Mouse (Mus musculus): ENCODE measurements around the gene Aff1. TPM values are rescaled to one million over a fixed set of nuclear protein-coding genes. Genes with fewer than 3 reads are reported as not detected.

Gene Aff1
- polyA plus RNA-seq, 2 experiments: 7.0 to 17.1 TPM

DNA sequence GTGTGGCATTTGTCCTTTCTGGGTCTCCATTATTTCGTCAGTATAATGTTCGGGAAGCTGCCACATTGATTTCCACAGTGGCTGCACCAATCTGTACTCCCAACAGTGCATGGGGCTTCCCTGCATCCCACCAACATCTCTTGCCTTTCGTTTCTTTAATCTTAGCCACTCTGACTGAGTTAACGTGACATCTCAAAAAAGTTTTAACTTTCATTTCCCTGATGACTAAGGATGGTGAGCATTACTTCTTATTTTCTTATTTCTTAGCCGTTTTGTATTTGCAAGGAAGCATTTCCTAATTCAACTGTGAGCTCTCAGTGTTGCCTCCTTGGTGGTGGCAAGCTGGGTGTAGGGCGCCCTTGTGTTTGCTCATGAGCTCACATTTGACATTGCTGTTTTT, 22.8 kb downstream of the Aff1 start:
- 68% methylated on average over 6 of the region's 6 CpGs for WGBS (ENCODE audit: insufficient replicate concordance)
- TF ChIP-seq EP300 (IDR thresholded peaks at IDR 0.05; ENCODE audit: low read depth) (no peak), CTCF (IDR thresholded peaks at IDR 0.05; ENCODE audit: low read depth) (no peak)

DNA sequence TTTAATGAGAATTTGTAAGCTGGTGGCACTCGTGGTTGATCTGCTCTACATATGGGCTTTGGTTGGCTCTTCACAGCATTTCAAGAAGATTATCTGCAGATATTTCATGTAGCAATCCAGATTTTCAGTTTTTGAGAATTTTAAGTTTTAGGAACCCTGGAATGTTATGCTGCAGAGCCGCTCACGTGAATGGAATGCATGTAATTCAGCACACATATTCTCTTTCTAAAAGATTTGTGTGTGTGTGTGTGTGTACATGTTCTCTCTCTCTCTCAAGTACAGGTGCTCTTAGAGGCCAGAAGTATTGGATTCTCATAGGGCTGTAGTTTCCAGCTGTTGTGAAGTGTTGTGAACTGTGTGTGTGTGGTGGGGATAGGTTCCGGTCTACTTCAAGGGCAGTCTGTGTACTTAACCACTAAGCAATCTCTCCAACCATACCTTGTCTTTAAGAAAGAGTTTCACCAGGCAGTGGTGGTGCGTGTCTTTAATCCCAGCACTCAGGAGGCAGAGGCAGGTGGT, 24.7 kb downstream of the Aff1 start:
- Histone ChIP-seq H3K27me3 (ENCODE audit: control insufficient read depth, insufficient read depth, low read length) (no peaks in the 10 kb centered on the region; the same call in 1 of the 2 replicates), H3K4me2 (ENCODE audit: low read depth) (no peak overlapping the region), H3K4me3 (ENCODE audit: insufficient read depth in 1 of 2, low read depth in 2 of 2, low read length in 2 of 2) (no peak overlapping the region), H3K36me3 (replicated peaks; ENCODE audit: control insufficient read depth, insufficient read depth, low read depth) (no peaks in the 10 kb centered on the region), H3K27ac (no peak overlapping the region), H3K4me1 (replicated peaks; ENCODE audit: control insufficient read depth in 2 of 2, insufficient read depth in 2 of 2, low read length in 1 of 2) (peaks cover 0 to 7% of the 10 kb centered on the region in 2 experiments; a peak in 1 of 4 replicates), H3K9ac (replicated peaks) (no peak overlapping the region), H3K9me3 (ENCODE audit: control insufficient read depth, low read length) (no peaks in the 10 kb centered on the region)
- TF ChIP-seq EP300 (IDR thresholded peaks at IDR 0.05; ENCODE audit: low read depth) (no peak), CTCF (IDR thresholded peaks at IDR 0.05; ENCODE audit: low read depth) (no peak)
- WGBS (ENCODE audit: insufficient replicate concordance): 68% methylated on average over 5 of the region's 5 CpGs
- ATAC-seq (ENCODE audit: insufficient read depth) (no peak), DNase-seq (ENCODE audit: low read depth in 3 of 3, low spot score in 3 of 3) (no peak)

More for the DNA sequence above, 22.8 kb downstream of the Aff1 start:
- no peak overlapping the region for H3K27ac ChIP-seq
- ATAC-seq (ENCODE audit: insufficient read depth): no peak
- no peaks in the 10 kb centered on the region; the same call in 1 of the 2 replicates for H3K27me3 ChIP-seq (ENCODE audit: control insufficient read depth, insufficient read depth, low read length)
- DNase-seq (ENCODE audit: low read depth in 3 of 3, low spot score in 3 of 3): no peak
- no peak overlapping the region for H3K4me2 ChIP-seq (ENCODE audit: low read depth)
- no peaks in the 10 kb centered on the region for H3K36me3 ChIP-seq (replicated peaks; ENCODE audit: control insufficient read depth, insufficient read depth, low read depth)
- H3K9me3 ChIP-seq (ENCODE audit: control insufficient read depth, low read length): no peaks in the 10 kb centered on the region
- no peak overlapping the region for H3K9ac ChIP-seq (replicated peaks)
- H3K4me1 ChIP-seq (replicated peaks; ENCODE audit: control insufficient read depth in 2 of 2, insufficient read depth in 2 of 2, low read length in 1 of 2): peaks cover 0 to 6% of the 10 kb centered on the region in 2 experiments; a peak in 2 of 4 replicates
- H3K4me3 ChIP-seq (ENCODE audit: insufficient read depth in 1 of 2, low read depth in 2 of 2, low read length in 2 of 2): no peak overlapping the region

DNA sequence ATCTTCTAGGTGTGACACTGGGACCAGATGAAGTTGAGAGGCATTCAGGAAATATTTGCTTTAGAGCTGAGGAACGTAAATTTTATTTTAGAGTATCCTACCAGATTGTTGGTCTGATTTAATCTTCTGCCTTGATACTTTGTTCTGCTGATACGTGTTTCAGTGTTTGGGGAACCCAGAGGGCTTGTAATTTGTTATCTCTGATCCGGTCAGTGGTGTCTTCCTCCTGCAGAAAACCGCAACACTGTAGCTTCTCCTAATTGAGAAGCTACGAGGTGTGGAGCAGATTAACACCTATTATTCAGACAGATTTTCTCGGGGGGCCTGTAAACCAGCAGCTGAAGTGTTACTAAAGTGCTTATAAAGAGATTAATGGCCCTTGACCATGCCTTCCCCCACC, 27.0 kb downstream of the Aff1 start:
- Histone ChIP-seq H3K4me3 (ENCODE audit: insufficient read depth in 1 of 2, low read depth in 2 of 2, low read length in 2 of 2) (no peak overlapping the region), H3K4me1 (replicated peaks; ENCODE audit: control insufficient read depth in 2 of 2, insufficient read depth in 2 of 2, low read length in 1 of 2) (peaks cover 0 to 5% of the 10 kb centered on the region in 2 experiments; a peak in 1 of 4 replicates), H3K27ac (no peak overlapping the region), H3K4me2 (ENCODE audit: low read depth) (no peak overlapping the region), H3K27me3 (ENCODE audit: control insufficient read depth, insufficient read depth, low read length) (no peaks in the 10 kb centered on the region; the same call in 1 of the 2 replicates), H3K9ac (replicated peaks) (no peak overlapping the region), H3K36me3 (replicated peaks; ENCODE audit: control insufficient read depth, insufficient read depth, low read depth) (no peaks in the 10 kb centered on the region), H3K9me3 (ENCODE audit: control insufficient read depth, low read length) (no peaks in the 10 kb centered on the region)
- DNase-seq (ENCODE audit: low read depth in 3 of 3, low spot score in 3 of 3): no peak
- TF ChIP-seq EP300 (IDR thresholded peaks at IDR 0.05; ENCODE audit: low read depth) (no peak), CTCF (IDR thresholded peaks at IDR 0.05; ENCODE audit: low read depth) (no peak)
- 3% methylated on average over 6 of the region's 6 CpGs for WGBS (ENCODE audit: insufficient replicate concordance)
- no peak for ATAC-seq (ENCODE audit: insufficient read depth)

DNA sequence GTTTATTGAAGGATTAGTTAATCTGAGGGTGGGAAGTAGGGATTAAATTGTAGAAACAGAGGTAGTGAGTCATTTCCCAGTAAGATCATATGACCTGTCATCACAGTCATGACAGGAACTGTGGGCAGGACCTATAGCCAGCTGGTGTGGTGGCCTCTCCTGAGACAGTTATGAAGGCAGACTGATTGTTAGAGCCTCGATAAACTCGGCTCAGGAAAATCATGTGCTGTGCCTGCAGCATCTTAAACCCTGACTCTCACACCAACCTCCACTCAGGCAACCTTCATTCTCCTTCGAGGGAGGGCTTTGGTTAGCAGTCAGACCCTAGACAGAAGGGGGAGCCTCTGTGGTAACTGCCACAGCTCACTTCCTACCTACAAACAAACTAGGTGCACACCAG, 27.7 kb downstream of the Aff1 start:
- peaks cover 0 to 5% of the 10 kb centered on the region in 2 experiments; a peak in 1 of 4 replicates for H3K4me1 ChIP-seq (replicated peaks; ENCODE audit: control insufficient read depth in 2 of 2, insufficient read depth in 2 of 2, low read length in 1 of 2)
- no peak overlapping the region for H3K9ac ChIP-seq (replicated peaks)
- no peak overlapping the region for H3K27ac ChIP-seq
- no peak for ATAC-seq (ENCODE audit: insufficient read depth)
- H3K36me3 ChIP-seq (replicated peaks; ENCODE audit: control insufficient read depth, insufficient read depth, low read depth): no peaks in the 10 kb centered on the region
- no peak for TF ChIP-seq EP300 (IDR thresholded peaks at IDR 0.05; ENCODE audit: low read depth)
- TF ChIP-seq CTCF (IDR thresholded peaks at IDR 0.05; ENCODE audit: low read depth): no peak
- no peak overlapping the region for H3K4me2 ChIP-seq (ENCODE audit: low read depth)
- DNase-seq (ENCODE audit: low read depth in 3 of 3, low spot score in 3 of 3): no peak
- 15% methylated on average over 3 of the region's 3 CpGs for WGBS (ENCODE audit: insufficient replicate concordance)
- no peaks in the 10 kb centered on the region for H3K9me3 ChIP-seq (ENCODE audit: control insufficient read depth, low read length)
- H3K27me3 ChIP-seq (ENCODE audit: control insufficient read depth, insufficient read depth, low read length): no peaks in the 10 kb centered on the region; the same call in 1 of the 2 replicates
- no peak overlapping the region for H3K4me3 ChIP-seq (ENCODE audit: insufficient read depth in 1 of 2, low read depth in 2 of 2, low read length in 2 of 2)

DNA sequence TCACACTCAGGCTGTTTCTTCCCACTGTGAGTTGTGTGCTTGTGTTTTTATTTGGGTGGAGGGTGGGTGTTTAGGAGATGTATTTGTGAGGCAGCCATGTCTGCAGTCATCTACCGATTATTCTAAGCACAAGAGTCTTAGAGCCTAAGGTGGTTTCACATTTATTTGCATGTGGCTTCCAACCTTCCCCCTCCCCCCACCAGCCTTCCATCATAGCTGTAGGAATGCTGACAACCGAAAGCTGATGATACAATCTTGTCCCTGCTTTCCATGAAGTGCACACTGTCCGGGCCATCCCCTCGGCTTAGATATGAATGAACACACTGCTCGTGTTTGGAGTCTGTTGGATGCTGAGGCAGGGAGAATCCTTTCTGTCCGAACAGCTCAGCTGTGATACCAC, 28.8 kb downstream of the Aff1 start:
- WGBS (ENCODE audit: insufficient replicate concordance): 70% methylated on average over 6 of the region's 6 CpGs
- no peak for DNase-seq (ENCODE audit: low read depth in 3 of 3, low spot score in 3 of 3)
- TF ChIP-seq CTCF (IDR thresholded peaks at IDR 0.05; ENCODE audit: low read depth) (no peak), EP300 (IDR thresholded peaks at IDR 0.05; ENCODE audit: low read depth) (no peak)
- no peak overlapping the region for H3K4me2 ChIP-seq (ENCODE audit: low read depth)
- H3K4me3 ChIP-seq (ENCODE audit: insufficient read depth in 1 of 2, low read depth in 2 of 2, low read length in 2 of 2): no peak overlapping the region
- no peaks in the 10 kb centered on the region for H3K36me3 ChIP-seq (replicated peaks; ENCODE audit: control insufficient read depth, insufficient read depth, low read depth)
- no peaks in the 10 kb centered on the region for H3K9me3 ChIP-seq (ENCODE audit: control insufficient read depth, low read length)
- no peak overlapping the region for H3K9ac ChIP-seq (replicated peaks)
- no peaks in the 10 kb centered on the region; the same call in 1 of the 2 replicates for H3K27me3 ChIP-seq (ENCODE audit: control insufficient read depth, insufficient read depth, low read length)
- H3K27ac ChIP-seq: no peak overlapping the region
- H3K4me1 ChIP-seq (replicated peaks; ENCODE audit: control insufficient read depth in 2 of 2, insufficient read depth in 2 of 2, low read length in 1 of 2): peaks cover 0 to 5% of the 10 kb centered on the region in 2 experiments; a peak in 1 of 4 replicates
- ATAC-seq (ENCODE audit: insufficient read depth): no peak

Measured in liver, embryonic 14.5 days (tissue).